ENCODE assay signal across 9 mouse cellular contexts in genomic region chr14:61238751-61239150, GRCm38 (mm10). TPM values are rescaled to one million over a fixed set of nuclear protein-coding genes. Genes with fewer than 3 reads are reported as not detected.
A peak's percentile ranks its signal among the peaks of the same experiment; 100 is the strongest.
DNase-seq lines count a peak whose midpoint lies in the region.
"Had no signal": no experiment of that assay in that cellular context is flagged by ENCODE, and none has a peak within 500 bp of the region (broad histone marks: within the 10 kb centered on the region; RNA-seq: fewer than 3 reads in every experiment).

No protein-coding gene starts in this region.

- intact Hi-C loops in left cerebral cortex, postnatal 25 days (cut with DNase I) = no loop called here
- intact Hi-C loops in gastrocnemius, postnatal 36 days (cut with DNase I) = no loop called here

- DNase-seq in right cerebral cortex, adult 18-20 months = peak; percentile 78
- no peak for DNase-seq in right cerebral cortex, postnatal 4 days
- peak; percentile 16 for DNase-seq in adrenal gland, postnatal 14 days
- peak; percentile 58 to 90 for DNase-seq in left cerebral cortex, postnatal 25 days (ENCODE audit: low spot score in 2 of 2)
- DNase-seq in gastrocnemius, postnatal 36 days = no peak
- no peak for DNase-seq in spleen, postnatal 36 days (ENCODE audit: low spot score in 2 of 2)
- no peak for DNase-seq in cerebellum, adult 11-12 months
- DNase-seq: lung, adult 18-20 months; thymus, adult 2 months had no signal

RNA-seq across cellular contexts. Expression of gene Sgcg, which starts 19.5 kb away (rescaled TPM):
- 4.5 and 5.1 TPM in 2 replicates for total RNA-seq in adrenal gland, postnatal 14 days (2021)
- total RNA-seq in left cerebral cortex, postnatal 25 days (2021) = not detected
- 100 to 1,000 TPM; 107 to 128 TPM for total RNA-seq in gastrocnemius, postnatal 36 days (2021)

Comparison
In these comparisons a context has a peak if more than half of its experiments do, and no peak if none do; other contexts are left out.
1. DNase-seq: peak in right cerebral cortex, adult 18-20 months (single experiment), adrenal gland, postnatal 14 days (single experiment) and left cerebral cortex, postnatal 25 days (2 of 2); none in right cerebral cortex, postnatal 4 days (single experiment), gastrocnemius, postnatal 36 days (0 of 2), spleen, postnatal 36 days (0 of 2) and cerebellum, adult 11-12 months (single experiment).
2. RNA of gene Sgcg, which starts 19.5 kb away (total RNA-seq): 107 to 128 TPM in gastrocnemius, postnatal 36 days; 4.5 to 5.1 TPM in adrenal gland, postnatal 14 days and not detected in left cerebral cortex, postnatal 25 days; every median in the first group is over 10 times any median in the second.